Mouse (Mus musculus): ENCODE data around the gene Man1a. TPM values are rescaled to one million over a fixed set of nuclear protein-coding genes. Genes with fewer than 3 reads are reported as not detected.

The Man1a gene
- polyA plus RNA-seq, 1 experiment, result 4.2 TPM

- no peaks in the 10 kb centered on the region for H3K79me2 ChIP-seq (ENCODE audit: control insufficient read depth, insufficient read depth)
- H3K27me3 ChIP-seq (ENCODE audit: control insufficient read depth, insufficient read depth, insufficient read length), result no peaks in the 10 kb centered on the region
- H3K36me3 ChIP-seq (ENCODE audit: control insufficient read depth, insufficient read depth), result no peaks in the 10 kb centered on the region
- no peak overlapping the region for H3ac ChIP-seq (ENCODE audit: control insufficient read depth, insufficient read length, low read depth)
- TF ChIP-seq CTCF (IDR thresholded peaks at IDR 0.05; ENCODE audit: control insufficient read depth, insufficient read depth, insufficient read length) (no peak), MYOG (IDR thresholded peaks at IDR 0.05; ENCODE audit: control insufficient read depth, extremely low read depth, insufficient read length) (no peak), FOSL1 (IDR thresholded peaks at IDR 0.05; ENCODE audit: insufficient read depth, low read length, poor library complexity, severe bottlenecking) (no peak), CEBPB (IDR thresholded peaks at IDR 0.05; ENCODE audit: low read depth) (no peak), MAX (IDR thresholded peaks at IDR 0.05) (no peak), USF1 (IDR thresholded peaks at IDR 0.05; ENCODE audit: low read depth) (no peak), MYOD1 (IDR thresholded peaks at IDR 0.05; ENCODE audit: control insufficient read depth, insufficient read length, low read depth) (no peak)
- H3K79me3 ChIP-seq (ENCODE audit: low read depth), result no peaks in the 10 kb centered on the region
- H3K4me3 ChIP-seq (ENCODE audit: insufficient read depth, poor library complexity, severe bottlenecking), result no peak overlapping the region
Observed at GRCm38 (mm10) chr10:53996216-53996615, 80.2 kb downstream of the Man1a start.

DNA sequence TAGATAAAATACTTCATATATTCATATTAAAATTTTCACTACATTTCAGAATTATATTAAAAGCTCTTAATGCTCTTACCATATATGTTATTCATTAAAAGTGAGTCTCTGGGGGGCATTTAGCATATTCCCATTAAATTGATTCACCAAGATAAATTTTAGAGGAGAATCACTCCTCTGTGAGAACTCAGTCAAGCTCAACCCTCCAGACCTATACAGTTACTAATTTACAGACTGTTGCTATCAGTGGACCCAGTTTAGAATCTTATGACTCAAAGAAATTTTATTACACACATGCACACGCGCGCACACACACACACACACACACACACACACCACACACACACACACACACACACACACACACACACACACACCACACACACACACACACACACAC is 81.8 kb downstream of the Man1a start:
- Histone ChIP-seq H3K79me2 (ENCODE audit: control insufficient read depth, insufficient read depth) (no peaks in the 10 kb centered on the region), H3K36me3 (ENCODE audit: control insufficient read depth, insufficient read depth) (no peaks in the 10 kb centered on the region), H3K4me3 (ENCODE audit: insufficient read depth, poor library complexity, severe bottlenecking) (no peak overlapping the region), H3K79me3 (ENCODE audit: low read depth) (no peaks in the 10 kb centered on the region), H3K27me3 (ENCODE audit: control insufficient read depth, insufficient read depth, insufficient read length) (no peaks in the 10 kb centered on the region), H3ac (ENCODE audit: control insufficient read depth, insufficient read length, low read depth) (no peak overlapping the region)
- TF ChIP-seq CEBPB (IDR thresholded peaks at IDR 0.05; ENCODE audit: low read depth) (no peak), USF1 (IDR thresholded peaks at IDR 0.05; ENCODE audit: low read depth) (no peak), MYOG (IDR thresholded peaks at IDR 0.05; ENCODE audit: control insufficient read depth, extremely low read depth, insufficient read length) (no peak), CTCF (IDR thresholded peaks at IDR 0.05; ENCODE audit: control insufficient read depth, insufficient read depth, insufficient read length) (no peak), MAX (IDR thresholded peaks at IDR 0.05) (no peak), MYOD1 (IDR thresholded peaks at IDR 0.05; ENCODE audit: control insufficient read depth, insufficient read length, low read depth) (no peak), FOSL1 (IDR thresholded peaks at IDR 0.05; ENCODE audit: insufficient read depth, low read length, poor library complexity, severe bottlenecking) (no peak)

- H3ac ChIP-seq (ENCODE audit: control insufficient read depth, insufficient read length, low read depth), result no peak overlapping the region
- H3K79me2 ChIP-seq (ENCODE audit: control insufficient read depth, insufficient read depth), result no peaks in the 10 kb centered on the region
- H3K79me3 ChIP-seq (ENCODE audit: low read depth), result no peaks in the 10 kb centered on the region
- H3K4me3 ChIP-seq (ENCODE audit: insufficient read depth, poor library complexity, severe bottlenecking), result no peak overlapping the region
- H3K27me3 ChIP-seq (ENCODE audit: control insufficient read depth, insufficient read depth, insufficient read length), result no peaks in the 10 kb centered on the region
- TF ChIP-seq MAX (IDR thresholded peaks at IDR 0.05) (no peak), FOSL1 (IDR thresholded peaks at IDR 0.05; ENCODE audit: insufficient read depth, low read length, poor library complexity, severe bottlenecking) (no peak), CTCF (IDR thresholded peaks at IDR 0.05; ENCODE audit: control insufficient read depth, insufficient read depth, insufficient read length) (no peak), CEBPB (IDR thresholded peaks at IDR 0.05; ENCODE audit: low read depth) (no peak), USF1 (IDR thresholded peaks at IDR 0.05; ENCODE audit: low read depth) (no peak), MYOG (IDR thresholded peaks at IDR 0.05; ENCODE audit: control insufficient read depth, extremely low read depth, insufficient read length) (no peak), MYOD1 (IDR thresholded peaks at IDR 0.05; ENCODE audit: control insufficient read depth, insufficient read length, low read depth) (no peak)
- no peaks in the 10 kb centered on the region for H3K36me3 ChIP-seq (ENCODE audit: control insufficient read depth, insufficient read depth)
Observed at GRCm38 (mm10) chr10:53990434-53990833, 86.0 kb downstream of the Man1a start.

GRCm38 (mm10) chr10:53984894-53985293 is 91.5 kb downstream of the Man1a start:
- Histone ChIP-seq H3K79me2 (ENCODE audit: control insufficient read depth, insufficient read depth) (no peaks in the 10 kb centered on the region), H3ac (ENCODE audit: control insufficient read depth, insufficient read length, low read depth) (no peak overlapping the region), H3K36me3 (ENCODE audit: control insufficient read depth, insufficient read depth) (no peaks in the 10 kb centered on the region), H3K27me3 (ENCODE audit: control insufficient read depth, insufficient read depth, insufficient read length) (no peaks in the 10 kb centered on the region), H3K79me3 (ENCODE audit: low read depth) (no peaks in the 10 kb centered on the region), H3K4me3 (ENCODE audit: insufficient read depth, poor library complexity, severe bottlenecking) (no peak overlapping the region)
- TF ChIP-seq FOSL1 (IDR thresholded peaks at IDR 0.05; ENCODE audit: insufficient read depth, low read length, poor library complexity, severe bottlenecking) (no peak), CTCF (IDR thresholded peaks at IDR 0.05; ENCODE audit: control insufficient read depth, insufficient read depth, insufficient read length) (no peak), CEBPB (IDR thresholded peaks at IDR 0.05; ENCODE audit: low read depth) (no peak), MYOD1 (IDR thresholded peaks at IDR 0.05; ENCODE audit: control insufficient read depth, insufficient read length, low read depth) (no peak), MAX (IDR thresholded peaks at IDR 0.05) (no peak), USF1 (IDR thresholded peaks at IDR 0.05; ENCODE audit: low read depth) (no peak), MYOG (IDR thresholded peaks at IDR 0.05; ENCODE audit: control insufficient read depth, extremely low read depth, insufficient read length) (no peak)

GRCm38 (mm10) chr10:53984086-53984485 is 92.3 kb downstream of the Man1a start:
- H3K27me3 ChIP-seq (ENCODE audit: control insufficient read depth, insufficient read depth, insufficient read length), result no peaks in the 10 kb centered on the region
- H3K79me2 ChIP-seq (ENCODE audit: control insufficient read depth, insufficient read depth), result no peaks in the 10 kb centered on the region
- no peak for TF ChIP-seq USF1 (IDR thresholded peaks at IDR 0.05; ENCODE audit: low read depth)
- no peak for TF ChIP-seq CEBPB (IDR thresholded peaks at IDR 0.05; ENCODE audit: low read depth)
- no peak for TF ChIP-seq FOSL1 (IDR thresholded peaks at IDR 0.05; ENCODE audit: insufficient read depth, low read length, poor library complexity, severe bottlenecking)
- no peak for TF ChIP-seq MAX (IDR thresholded peaks at IDR 0.05)
- TF ChIP-seq CTCF (IDR thresholded peaks at IDR 0.05; ENCODE audit: control insufficient read depth, insufficient read depth, insufficient read length), result no peak
- TF ChIP-seq MYOD1 (IDR thresholded peaks at IDR 0.05; ENCODE audit: control insufficient read depth, insufficient read length, low read depth), result no peak
- TF ChIP-seq MYOG (IDR thresholded peaks at IDR 0.05; ENCODE audit: control insufficient read depth, extremely low read depth, insufficient read length), result no peak
- no peaks in the 10 kb centered on the region for H3K36me3 ChIP-seq (ENCODE audit: control insufficient read depth, insufficient read depth)
- no peaks in the 10 kb centered on the region for H3K79me3 ChIP-seq (ENCODE audit: low read depth)
- H3ac ChIP-seq (ENCODE audit: control insufficient read depth, insufficient read length, low read depth), result no peak overlapping the region
- H3K4me3 ChIP-seq (ENCODE audit: insufficient read depth, poor library complexity, severe bottlenecking), result no peak overlapping the region

DNA sequence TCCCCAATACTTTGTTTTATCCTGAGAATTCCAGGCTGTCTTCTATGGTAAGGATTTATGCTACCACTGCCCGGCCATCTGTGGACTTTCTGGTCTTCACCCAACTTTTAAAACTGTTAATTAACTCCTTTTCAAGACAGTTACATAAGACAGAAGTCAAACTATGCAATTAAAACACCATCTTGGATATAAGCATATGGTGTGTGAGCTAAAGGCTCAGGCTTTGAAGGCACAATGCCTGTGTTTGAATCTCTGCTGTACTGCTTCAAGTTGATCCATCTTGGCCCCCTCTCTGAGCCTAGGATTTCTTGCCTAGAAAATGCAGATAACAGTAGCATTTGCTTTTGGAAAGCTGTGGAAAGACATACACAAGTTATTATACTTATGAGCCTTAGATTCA is 97.8 kb downstream of the Man1a start:
- no peaks in the 10 kb centered on the region for H3K79me3 ChIP-seq (ENCODE audit: low read depth)
- H3K27me3 ChIP-seq (ENCODE audit: control insufficient read depth, insufficient read depth, insufficient read length), result no peaks in the 10 kb centered on the region
- no peaks in the 10 kb centered on the region for H3K79me2 ChIP-seq (ENCODE audit: control insufficient read depth, insufficient read depth)
- no peak for TF ChIP-seq MAX (IDR thresholded peaks at IDR 0.05)
- TF ChIP-seq MYOG (IDR thresholded peaks at IDR 0.05; ENCODE audit: control insufficient read depth, extremely low read depth, insufficient read length), result no peak
- no peak for TF ChIP-seq MYOD1 (IDR thresholded peaks at IDR 0.05; ENCODE audit: control insufficient read depth, insufficient read length, low read depth)
- no peak for TF ChIP-seq CEBPB (IDR thresholded peaks at IDR 0.05; ENCODE audit: low read depth)
- TF ChIP-seq USF1 (IDR thresholded peaks at IDR 0.05; ENCODE audit: low read depth), result no peak
- TF ChIP-seq CTCF (IDR thresholded peaks at IDR 0.05; ENCODE audit: control insufficient read depth, insufficient read depth, insufficient read length), result no peak
- no peak for TF ChIP-seq FOSL1 (IDR thresholded peaks at IDR 0.05; ENCODE audit: insufficient read depth, low read length, poor library complexity, severe bottlenecking)
- no peak overlapping the region for H3ac ChIP-seq (ENCODE audit: control insufficient read depth, insufficient read length, low read depth)
- no peak overlapping the region for H3K4me3 ChIP-seq (ENCODE audit: insufficient read depth, poor library complexity, severe bottlenecking)
- H3K36me3 ChIP-seq (ENCODE audit: control insufficient read depth, insufficient read depth), result no peaks in the 10 kb centered on the region
